Comparison of ENCODE assay signal across 8 mouse cellular contexts in genomic region chr1:43264407-43264889, GRCm38 (mm10).
A peak's percentile ranks its signal among the peaks of the same experiment; 100 is the strongest.
DNase-seq lines count a peak whose midpoint lies in the region; ATAC-seq and TF ChIP-seq lines count a peak whose summit lies in the region.

No protein-coding gene starts in this region.

- peak; percentile 43 for DNase-seq in T-cell, adult 2 months (ENCODE audit: low spot score)
- DNase-seq in cerebellum, postnatal 36 days: peak; percentile 52 to 72
- peak; percentile 67 for DNase-seq in gastrocnemius, postnatal 10 days
- peak; percentile 78 for DNase-seq in induced T-regulatory cell, adult 2 months (ENCODE audit: low read depth)
- DNase-seq in left cerebral cortex, adult 2 months (ENCODE audit: extremely low spot score in 1 of 2, low spot score in 2 of 2): peak; percentile 75 to 77
- DNase-seq in right cerebral cortex, postnatal 14 days: peak; percentile 59
- peak; percentile 63 for DNase-seq in urinary bladder, postnatal 25 days (ENCODE audit: low spot score)

- peak; percentile 88 for TF ChIP-seq CTCF in left cerebral cortex, adult 2 months (IDR thresholded peaks at IDR 0.05)

- peak; percentile 98 for ATAC-seq in megakaryocyte progenitor cell, adult 5-6 weeks (replicated peaks; ENCODE audit: poor library complexity)

- no peak overlapping the region for H3K4me3 ChIP-seq in left cerebral cortex, adult 2 months

- intact Hi-C loops in left cerebral cortex, adult 2 months (cut with DNase I): loop anchor here (1.0 to 10.0 kb wide), 3 partner anchors 125 to 350 kb away; no protein-coding TSS in a partner anchor

- H3K27ac ChIP-seq in left cerebral cortex, adult 2 months: peak overlapping the region; percentile 38; the same call in 1 of the 2 replicates
